Mouse (Mus musculus) lung, postnatal 10 days (tissue): ENCODE results near the gene Rpl3l.

Experiments used
- DNase-seq: peaks from one replicate; pipeline ENCODE4 v3.0.0; 2021

Gene Rpl3l

DNA sequence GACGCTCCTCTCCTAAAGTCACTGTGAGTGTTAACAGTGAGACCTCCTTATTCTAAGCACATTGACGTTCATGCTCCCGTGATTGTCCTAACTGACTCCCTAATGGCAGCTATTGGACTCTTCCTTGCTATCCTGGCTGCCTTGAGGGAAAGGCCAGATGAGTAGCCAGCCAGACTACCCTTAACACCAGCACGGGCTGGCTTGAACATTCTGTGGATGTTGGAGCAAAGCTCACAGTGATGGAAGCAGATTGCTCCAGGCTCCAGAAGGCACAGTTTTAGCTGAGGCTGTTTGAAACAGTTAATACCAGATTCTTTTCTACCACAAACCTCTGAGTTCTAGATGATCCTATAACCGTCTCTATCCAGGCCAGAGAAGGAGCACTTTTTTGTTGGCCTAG, 16.3 kb downstream of the Rpl3l start:
- no peak for DNase-seq

DNA sequence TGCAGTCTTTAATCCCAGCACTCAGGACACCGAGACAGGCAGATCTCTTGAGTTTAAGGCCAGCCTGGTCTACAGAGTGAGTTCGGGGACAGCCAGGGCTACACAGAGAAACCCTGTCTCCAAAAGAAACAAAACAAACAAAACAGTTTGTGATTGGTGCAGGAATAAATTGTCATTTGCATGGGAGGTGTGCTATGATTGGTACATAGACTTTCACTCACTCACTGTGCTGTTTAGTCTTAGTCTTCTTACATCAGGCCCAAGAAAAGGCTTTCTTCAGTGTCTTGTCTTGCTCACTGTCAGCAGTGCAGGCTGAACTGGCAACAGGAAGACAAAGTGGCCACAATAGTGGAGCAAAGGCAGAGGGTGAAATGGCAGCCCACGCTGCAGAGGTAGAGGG, 16.8 kb downstream of the Rpl3l start:
- DNase-seq = no peak

DNA sequence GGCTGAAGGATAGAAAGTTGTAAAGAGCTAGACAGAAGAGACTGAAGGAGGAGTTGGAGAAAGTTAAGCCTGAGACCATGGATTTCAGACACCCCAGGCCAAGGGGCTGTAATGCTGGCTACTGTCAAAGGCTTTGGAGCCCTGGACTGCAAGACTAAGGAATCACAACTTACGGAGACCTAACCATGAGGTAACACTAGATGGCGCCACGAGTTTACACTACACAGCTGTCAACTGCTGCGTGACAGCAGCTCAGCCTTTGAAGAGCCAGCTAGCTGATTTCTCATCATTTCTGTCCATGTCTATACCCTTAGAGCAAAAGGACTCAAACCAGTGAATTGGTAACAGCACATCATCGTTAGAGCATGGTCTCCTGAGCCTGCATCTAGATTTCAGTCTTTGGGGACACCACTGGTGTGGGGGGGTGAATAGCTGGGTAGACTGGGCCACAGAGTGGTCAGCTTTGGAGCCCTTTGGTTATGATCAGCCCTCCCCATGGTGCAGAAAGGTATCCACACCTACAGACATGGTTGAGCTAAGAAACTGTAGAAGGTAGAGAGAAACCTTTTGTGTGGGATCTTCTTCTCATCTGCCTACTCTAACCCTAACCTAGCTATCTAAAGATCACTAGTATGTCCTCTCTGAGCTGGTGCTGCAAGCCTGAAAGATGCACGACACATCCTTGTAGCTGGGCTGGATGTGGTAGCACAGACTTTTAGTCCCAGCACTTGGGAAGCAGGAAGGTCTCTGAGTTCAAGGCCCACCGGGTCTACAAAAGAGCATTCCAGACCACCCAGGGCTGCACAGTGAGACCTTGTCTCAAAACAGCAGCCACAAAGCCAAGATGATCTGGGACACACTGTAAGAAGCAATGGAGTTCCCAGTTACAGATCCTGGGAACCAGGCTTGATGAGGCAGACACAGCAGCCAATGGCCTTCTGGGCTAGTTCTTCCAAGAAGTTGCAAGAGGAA, 18.2 kb downstream of the Rpl3l start:
- peak; percentile 91 for DNase-seq

DNA sequence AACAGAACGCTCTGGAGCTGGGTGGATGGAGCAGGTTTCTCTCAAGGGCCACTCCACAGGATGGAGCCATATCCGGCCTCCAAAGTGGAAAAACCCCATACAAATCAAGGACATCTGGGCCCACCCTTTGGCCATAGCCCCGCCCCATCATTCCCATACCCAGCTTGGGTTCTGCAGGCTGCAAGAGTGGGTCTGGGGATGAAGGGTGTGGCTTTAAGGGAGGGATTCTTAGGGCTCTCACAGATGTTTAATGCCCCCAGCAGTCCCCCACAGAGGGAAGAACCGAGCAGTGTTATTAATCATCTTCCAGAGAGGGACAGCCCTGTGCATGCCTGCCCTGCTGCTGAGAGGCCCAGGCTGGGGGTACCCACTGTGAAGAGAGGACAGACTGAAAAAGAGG, 19.4 kb downstream of the Rpl3l start:
- no peak for DNase-seq

DNA sequence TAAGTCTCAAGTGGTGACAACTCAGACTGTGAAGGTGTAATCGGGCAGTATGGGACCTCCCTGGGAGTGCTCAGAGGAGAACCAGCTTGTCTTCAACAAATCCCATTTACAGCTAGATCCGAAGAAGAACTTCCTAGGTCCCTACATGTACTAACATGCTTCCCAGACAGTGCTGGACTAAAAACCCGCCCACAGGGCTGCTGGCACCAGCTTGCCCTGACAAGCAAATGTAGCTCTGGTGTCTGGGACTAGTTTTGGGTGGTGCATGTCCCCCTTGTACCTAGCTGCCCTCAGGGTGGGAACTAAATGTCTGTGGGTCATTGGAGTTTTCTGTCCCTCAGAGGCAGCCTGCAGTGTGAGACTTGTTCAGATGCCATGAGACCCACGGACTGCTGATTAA, 23.9 kb downstream of the Rpl3l start:
- DNase-seq = no peak

DNA sequence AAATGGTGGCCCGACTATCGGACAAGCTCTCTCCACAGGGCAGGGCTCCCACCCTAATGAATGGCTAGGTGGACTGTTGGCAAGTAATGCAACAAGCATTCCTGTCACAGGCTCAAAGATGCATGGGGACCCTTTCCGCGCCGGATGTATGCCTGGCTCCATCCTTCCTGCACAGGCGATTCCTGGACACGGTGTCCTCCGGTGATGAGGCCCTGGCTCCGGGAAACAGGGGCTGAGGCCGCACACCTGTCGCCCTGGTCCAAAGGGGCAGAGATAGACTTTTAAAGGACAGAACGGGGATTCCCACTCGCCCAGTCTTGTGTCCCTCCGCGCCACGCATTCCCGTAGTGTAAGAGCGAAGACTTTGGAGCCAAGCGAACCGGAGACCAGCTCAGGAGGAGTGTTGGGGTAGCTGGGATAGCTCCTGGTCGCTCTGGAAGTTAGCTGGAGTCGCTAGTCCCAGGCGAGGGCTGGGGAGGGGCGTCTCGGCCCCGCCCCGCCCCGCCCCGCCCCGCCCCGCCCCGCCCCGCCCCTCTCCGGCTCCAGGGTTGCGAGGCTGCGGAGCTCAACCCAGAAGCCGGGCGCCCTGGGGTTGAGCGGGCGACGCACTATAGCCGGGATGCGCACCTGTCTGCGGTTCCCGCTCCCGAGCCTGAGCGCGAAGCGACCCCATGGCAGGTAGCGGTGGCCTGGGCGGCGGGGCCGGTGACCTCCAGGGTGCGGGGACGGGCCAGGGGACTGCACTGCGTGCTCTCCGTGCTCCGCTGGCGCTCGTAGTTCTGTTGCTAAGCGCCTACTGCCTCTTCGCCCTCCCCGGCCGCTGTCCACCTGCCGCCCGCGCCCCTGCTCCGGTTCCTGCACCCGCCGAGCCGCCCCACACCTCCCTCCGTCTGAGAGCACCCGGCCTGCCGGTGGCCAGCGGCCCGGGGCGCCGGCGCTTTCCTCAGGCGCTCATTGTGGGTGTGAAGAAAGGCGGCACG, 25.1 kb downstream of the Rpl3l start, which contains the start of gene Hs3st6:
TSS of gene Hs3st6 (plus strand) at position 574 of the 980 bp plus-strand sequence.
- DNase-seq = no peak

DNA sequence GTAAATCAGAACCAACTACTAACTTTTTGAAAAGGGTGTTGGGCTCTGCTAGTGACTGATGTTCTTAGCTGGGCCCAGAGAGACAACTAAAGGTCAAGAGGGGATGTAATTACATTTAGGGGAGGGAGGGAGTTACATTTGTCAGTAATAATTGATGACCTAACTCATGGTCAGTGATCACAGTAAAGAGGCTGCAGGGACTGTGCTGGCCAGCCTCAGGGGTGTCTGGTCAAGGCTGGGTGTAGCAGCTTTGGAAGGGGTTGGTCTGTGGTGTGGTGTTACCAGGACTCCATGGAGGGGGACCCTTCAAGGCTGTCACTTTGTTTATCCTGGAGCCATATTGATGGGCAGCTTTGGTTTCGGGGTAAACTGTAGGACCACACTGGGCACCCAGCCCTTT, 29.8 kb downstream of the Rpl3l start:
- no peak for DNase-seq

DNA sequence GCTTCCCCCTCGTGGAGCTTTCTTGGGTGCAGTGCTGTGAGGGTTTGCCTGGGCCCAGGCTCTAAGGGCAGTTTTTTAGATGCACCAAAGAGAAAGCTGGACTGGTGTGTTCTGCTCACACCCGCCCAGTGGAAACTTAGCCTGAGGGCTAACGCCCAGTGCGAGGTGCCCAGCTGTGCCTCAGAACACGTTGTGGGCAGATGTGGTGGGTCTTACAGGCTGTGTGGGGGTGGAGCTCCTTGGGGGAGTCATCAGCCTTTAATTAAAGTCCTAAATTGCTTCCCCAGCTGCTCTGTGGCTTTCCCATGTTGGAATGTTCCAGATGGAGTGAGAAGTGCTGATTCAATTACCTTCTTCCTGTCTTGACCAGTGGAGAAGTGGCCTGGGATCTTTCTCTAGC, 33.5 kb downstream of the Rpl3l start:
- DNase-seq = peak; percentile 51

DNA sequence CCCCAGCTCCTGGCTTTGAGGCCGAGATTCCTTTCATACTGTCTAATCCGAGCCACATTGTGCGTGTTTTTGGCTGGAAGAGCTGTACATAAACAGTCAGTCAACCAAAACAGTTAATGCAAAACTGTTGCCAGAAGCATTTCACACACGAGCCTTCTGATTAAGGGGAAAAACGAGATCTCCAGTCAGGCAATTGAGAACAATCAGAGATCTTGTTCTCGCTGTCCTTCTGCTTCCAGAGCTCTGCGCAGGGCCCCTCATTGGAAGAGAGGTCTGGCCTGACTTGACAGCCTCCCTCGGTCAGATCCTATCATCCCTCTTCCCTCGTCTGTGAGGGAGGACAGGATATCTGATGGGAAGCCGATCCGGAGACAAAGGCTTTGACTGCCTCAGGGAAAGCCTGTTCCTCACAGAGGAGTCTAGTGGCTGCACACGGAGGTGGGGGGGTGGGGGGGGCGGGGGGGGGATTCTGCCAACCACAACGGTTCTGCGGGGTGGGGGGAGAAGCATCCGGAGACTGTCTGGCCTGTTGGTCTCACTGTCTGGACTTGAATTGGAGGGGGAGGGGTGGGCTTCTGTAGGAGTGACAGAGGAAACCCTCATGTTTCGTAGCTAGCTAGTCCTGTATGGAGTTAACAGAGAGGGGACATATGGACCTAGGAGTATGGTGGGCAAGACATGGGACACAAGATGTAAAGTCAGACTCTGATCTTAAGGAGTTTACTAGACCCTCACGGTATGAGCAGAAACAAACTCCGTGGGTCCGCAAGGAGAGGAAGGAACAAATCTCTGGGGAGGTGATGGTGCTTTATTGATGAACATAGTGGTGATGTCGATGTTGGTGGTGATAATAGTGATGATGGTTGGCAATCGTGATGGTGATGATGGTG, 37.6 kb downstream of the Rpl3l start:
- peak; percentile 54 for DNase-seq

DNA sequence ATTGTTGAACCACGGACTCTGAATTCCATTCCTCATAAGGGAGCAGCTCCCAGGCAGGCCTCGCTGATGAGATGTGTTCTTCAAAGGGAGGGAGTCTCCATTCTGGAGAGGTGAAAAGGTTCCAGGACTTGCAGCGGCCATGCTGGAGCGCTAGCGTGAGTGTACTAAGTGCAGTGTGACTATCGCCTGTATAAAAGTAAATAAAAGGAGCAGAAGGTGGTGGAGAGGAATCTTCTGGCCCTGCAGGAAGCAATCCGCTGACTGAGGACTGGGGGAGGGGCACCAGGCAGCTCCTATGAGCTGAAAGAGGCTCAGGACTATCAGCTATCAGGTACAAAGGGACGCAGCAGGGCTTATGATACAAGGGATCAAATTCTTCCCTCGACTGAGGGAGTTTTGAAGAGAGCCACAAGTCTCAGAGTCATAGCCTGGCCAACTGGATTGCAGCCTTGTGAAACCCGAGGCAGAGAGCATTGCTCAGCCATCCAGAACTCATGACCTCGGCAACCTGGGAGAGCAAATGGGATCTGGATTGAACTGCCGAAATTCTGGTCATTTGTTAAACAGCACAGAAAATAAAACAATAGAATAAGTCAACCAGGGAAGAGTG, 38.8 kb downstream of the Rpl3l start:
- no peak for DNase-seq

DNA sequence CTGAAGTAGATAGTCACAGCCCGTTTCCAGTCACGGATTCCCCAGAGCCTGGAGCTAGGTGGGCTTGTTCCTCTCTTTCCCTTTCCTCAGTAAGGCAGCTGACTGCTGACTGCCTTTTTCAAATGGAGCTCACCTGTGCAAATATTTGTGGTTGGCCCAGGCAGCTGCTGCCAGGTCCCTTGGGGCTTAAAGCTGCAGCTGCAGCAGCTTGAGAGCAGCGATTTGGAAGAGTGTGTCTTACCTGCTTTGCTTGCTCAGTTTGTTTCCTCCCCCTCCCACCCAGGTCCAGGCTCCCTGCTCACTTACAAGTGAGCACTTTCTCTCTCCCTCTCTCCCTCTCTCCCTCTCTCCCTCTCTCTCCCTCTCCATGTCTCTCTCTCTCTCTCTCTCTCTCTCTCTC, 41.5 kb downstream of the Rpl3l start:
- DNase-seq = no peak

DNA sequence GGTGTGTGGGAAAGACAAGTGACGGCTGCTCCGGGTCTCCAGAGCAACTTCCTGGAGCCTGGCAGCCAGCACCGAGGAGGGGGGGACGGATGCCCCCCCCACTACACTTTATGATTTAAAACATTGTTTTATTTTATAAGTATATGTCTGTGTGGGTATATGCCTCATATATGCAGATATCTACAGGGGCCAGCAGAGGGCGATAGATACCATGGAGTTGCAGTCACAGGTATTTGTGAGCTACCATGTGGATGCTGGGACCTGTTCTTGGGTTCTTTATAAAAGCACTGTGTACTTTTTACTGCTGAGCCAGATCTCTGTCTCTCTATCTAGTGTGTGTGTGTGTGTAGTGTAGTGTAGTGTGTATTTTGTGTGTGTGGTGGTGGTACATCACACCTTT, 45.6 kb downstream of the Rpl3l start:
- no peak for DNase-seq

DNA sequence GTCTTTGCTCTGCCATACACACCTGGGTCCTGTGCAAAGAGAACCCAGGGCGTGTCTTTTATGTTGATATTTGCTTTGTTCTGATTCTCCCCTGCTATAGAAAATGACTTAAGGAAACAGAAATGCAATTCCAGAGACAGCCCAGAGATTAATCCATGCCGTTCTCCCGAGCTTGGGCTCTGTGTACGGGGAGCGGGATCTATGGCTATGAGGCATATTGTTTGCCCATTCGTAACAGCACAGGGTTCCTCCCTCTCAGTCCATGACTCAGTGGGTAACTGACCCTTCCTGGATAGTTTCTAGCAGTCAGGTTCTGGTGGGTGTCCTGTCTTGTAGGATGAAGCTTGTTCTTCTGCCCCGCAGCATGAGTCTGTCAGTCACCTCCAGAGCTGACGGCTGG, 47.6 kb downstream of the Rpl3l start:
- DNase-seq = no peak

- peak; percentile 49 for DNase-seq
Observed at GRCm38 (mm10) chr17:24777073-24777472, 49.5 kb downstream of the Rpl3l start.

DNA sequence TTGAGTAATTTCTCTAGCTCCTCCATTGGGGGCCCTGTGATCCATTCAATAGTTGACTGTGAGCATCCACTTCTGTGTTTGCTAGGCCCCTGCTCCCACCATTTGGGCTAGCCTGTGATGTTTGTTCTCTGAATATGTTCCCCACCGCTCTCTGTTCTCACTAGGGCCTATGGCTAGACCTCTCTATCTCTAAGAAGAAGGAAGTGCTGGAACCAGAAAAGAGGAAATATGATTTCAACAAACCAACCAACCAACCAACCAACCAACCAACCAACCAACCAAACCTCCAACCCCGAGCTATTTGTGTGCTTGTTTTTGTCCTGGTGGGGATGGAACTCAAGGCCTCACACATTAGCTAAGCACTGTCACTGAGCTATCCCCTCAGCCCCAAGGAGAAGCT, 53.2 kb downstream of the Rpl3l start:
- no peak for DNase-seq
